Mouse (Mus musculus) gonadal fat pad, adult 2 months (tissue): ENCODE data around the gene Ppm1h. TPM values are rescaled to one million over a fixed set of nuclear protein-coding genes. Genes with fewer than 3 reads are reported as not detected.

ENCODE experiments used
- polyA plus RNA-seq: library from polyadenylated mRNA; depleted of rRNA; stranded (reverse); fragments of >200 nt; gene quantifications from 2 replicates; pipeline ENCODE4 v1.2.3, GENCODE M21; 2012; rRNA removed

Gene Ppm1h
- polyA plus RNA-seq, 1 experiment = 9.4 TPM

Other genes starting within 250 kb of the Ppm1h start
- 5.5 and 6.3 TPM in 2 replicates for gene Avpr1a, start 230.3 kb upstream of the Ppm1h start, polyA plus RNA-seq